Mouse (Mus musculus) left cerebral cortex, adult 18-20 months (tissue): ENCODE results near the gene Sord. TPM values are rescaled to one million over a fixed set of nuclear protein-coding genes. Genes with fewer than 3 reads are reported as not detected.
A peak's percentile ranks its signal among the peaks of the same experiment; 100 is the strongest.

Source experiments
- DNase-seq, 2 experiments: peaks; one replicate each; pipeline ENCODE4 v3.0.0; 2021 to 2022; ENCODE audit warnings: low spot score in 2 of 2, mixed read lengths in 1 of 2
- total RNA-seq, 2 experiments: library from RNA; stranded (reverse); gene quantifications; 2 replicates each; pipeline ENCODE4 v1.2.3; 2021

Sord gene
- total RNA-seq, 2 experiments from 2014 or later: 19.4 to 20.4 TPM

DNA sequence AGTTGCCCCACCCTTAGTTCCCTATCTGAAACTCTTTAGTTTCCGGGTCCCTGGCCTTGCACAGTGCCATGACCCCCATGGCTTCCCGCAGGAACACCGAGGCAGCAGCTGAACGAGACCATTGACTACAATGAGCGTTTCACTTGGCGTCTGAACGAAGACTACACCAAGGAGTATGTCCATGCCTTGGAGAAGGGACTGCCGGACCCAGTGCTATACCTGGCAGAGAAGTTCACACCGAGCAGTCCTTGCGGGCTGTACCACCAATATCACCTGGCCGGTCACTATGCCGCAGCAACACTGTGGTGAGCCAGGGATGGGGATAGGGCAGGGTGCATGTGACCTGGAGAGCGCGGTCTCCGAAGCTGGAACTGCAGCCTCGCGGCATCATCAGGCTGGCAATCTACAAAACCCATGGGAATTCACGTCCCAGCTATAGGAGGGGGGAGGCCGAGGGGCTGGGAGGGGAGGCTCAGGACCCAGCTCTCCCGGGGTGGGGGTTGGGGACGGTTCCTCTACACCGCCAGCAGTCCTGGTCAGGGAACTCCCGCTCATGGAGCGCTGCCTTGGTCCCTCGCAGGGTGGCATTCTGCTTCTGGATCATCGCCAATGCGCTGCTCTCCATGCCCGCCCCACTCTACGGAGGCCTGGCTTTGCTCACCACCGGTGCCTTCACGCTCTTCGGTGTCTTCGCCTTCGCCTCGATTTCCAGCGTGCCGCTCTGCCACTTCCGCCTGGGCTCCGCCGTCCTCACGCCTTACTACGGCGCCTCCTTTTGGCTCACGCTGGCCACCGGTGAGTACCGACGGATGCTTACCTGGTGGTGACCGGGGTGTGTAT, 66.8 kb downstream of the Sord start:
- peak in 1 of 2 experiments; percentile 19 for DNase-seq

DNA sequence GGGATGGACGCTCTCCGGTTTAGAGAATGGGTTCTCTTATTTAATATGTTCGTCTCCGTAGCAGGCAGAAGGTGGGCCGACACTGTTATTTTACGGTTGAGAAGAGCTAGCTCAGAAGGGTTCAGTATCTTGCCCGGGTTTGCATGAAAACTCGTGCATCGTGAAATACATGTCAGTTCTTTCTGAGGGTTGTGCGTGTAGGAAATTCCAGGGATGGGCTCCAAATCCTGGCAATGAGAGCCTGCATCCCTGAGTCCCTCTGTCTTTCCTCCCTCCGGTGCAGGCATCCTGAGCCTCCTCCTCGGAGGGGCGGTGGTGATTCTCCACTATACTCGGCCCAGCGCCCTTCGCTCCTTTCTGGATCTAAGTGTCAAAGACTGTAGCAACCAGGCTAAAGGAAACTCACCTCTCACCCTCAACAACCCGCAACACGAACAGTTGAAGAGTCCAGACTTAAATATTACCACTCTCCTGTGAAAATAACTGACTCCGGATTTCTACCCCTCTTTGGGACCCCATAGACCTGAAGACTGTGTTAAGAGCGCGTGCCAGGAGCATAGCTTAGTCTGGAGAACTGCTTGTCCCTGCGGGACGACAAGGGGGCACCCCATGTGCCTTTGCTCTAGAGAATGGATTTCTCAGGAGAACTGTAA, 67.5 kb downstream of the Sord start:
- DNase-seq: no peak

DNA sequence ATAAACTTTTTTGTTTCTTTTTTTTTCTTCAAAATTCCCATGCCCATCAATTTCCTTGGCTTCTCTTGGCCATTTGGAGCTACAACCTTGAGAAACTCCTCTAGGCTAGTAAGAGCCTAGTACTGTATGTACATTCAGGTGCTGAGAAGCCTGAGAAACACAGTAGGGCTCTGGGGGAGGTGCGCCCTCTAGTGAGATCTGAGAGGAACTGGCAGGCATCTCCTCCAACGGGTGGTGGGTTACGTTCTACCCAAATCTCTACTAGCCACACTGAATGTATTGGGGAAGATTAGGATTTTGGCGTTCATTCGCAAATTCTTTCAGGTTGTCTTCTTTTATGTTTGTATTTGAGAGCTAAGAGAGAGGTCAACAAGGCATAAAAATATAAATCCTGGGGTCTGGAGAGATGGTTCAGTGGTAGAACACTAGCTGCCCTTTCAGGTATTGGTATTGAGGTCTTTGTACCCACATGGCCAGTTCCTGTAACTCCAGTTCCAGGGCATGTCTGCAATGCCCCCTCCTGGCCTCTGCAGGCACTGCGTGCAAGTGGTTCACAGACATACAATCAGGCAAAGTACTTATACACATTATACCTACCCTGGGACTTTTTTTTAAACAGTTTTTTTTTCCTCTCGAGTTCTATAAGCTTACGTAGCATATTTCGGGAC, 68.2 kb downstream of the Sord start:
- DNase-seq: peak; percentile 64 to 69

DNA sequence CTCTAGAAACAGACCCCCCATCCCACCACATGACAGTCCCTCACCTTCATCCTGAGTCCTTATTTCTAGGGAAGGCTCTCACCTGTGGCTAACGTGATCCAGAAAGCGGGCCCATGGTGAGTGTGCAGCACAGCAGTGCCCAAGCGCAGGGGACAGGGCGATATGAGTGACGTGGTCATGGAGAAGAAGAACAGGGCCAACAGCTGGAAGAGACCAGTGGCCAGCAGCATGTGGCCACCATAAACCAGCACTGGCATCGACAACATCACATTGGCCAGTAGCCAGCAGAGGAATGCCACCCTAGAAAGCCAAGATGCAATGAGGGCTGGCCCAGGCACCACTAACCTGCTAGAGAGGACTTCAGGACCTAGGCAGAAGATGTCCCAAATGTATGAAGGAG, 70.0 kb downstream of the Sord start:
- DNase-seq: no peak

DNA sequence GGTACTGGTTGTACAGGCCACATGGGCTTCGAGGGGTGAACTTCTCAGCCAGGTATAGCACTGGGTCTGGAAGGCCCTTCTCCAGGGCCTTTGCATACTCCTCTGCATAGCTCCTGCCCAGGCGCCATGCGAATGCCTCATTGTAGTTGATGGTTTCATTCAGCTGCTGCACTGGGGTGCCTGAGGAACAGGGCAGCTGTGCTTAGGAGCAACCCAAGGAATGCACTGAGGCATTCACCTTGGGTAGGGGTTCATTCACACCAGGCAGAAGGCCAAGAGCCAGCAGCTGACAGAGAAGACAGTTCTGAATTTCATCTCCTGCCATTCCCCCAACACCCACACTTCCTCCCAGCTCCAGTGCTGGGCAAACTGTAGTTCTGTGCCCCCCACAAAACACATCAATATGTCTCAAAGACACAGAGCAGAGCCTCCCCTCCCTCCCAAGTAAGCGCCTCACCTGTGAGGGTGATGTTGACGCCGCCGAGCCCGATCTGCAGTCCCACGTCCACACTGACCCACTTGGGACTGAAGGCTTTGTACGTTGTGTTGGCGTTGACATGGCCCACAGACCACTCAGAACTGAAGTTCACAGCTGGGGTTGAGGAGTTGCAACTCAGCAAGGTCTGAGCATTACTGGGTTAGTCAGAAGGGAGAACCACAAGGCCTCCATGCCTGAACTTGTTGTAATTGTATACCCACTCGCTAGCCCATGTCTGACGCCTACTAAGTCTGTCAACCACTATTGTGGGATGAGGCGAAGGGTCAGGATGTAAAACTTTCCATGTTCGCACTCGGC, 70.7 kb downstream of the Sord start:
- DNase-seq: no peak

DNA sequence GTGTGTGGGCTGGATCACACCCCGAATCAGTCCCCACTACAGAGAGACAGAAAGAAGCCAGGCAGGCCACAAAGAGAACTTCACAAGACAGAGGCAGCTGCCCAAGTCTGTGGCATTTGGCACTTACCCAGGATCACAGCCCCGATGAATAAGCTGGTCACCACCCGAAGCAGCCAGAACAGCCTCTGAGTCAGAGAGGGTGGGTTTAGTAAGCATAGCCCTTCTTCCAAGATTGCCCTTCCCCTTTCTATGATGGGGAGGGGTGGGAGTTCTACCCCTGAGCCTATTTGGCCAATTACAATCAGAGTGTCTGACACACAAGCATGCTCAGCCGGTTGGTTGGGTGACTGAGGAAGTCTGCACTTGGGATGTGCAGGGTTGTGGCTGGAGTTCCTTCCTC, 71.6 kb downstream of the Sord start:
- no peak for DNase-seq

DNA sequence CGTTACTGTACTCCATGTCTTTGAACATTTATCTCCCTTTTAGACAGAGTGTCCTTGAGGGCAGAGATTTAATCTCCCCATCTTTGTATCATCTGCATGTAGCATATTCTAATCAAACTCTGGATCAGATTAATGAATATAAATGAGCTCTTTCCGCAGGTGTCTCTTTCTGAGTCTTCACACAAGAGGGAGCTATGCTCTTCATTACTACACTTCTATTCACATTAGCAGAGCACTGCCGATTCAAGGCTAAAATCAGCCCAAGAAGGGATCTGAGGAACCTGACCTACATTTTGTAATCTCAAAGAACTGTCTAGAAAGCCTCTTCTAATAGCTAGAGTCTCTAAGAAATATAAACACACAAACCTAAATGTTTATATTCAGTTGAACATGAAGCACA, 75.1 kb downstream of the Sord start:
- no peak for DNase-seq

DNA sequence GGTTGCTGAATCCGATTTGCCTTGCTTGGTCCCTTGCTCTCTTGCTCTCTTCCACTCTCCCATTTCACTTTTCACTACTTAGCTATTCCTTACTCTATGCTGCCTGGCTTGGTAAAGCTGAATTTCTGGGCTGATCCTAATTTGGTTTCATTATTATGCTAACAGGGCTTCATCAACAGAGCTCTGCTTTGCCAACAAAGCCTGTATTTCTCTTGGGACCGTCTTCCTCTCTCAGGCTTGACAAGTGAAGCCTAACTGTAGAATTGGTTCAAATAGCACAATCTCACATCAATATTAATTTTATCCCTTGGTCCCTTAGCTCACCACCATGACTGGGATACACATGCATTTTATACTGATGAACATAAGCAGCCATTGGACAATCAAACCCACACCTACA, 77.0 kb downstream of the Sord start:
- no peak for DNase-seq

DNA sequence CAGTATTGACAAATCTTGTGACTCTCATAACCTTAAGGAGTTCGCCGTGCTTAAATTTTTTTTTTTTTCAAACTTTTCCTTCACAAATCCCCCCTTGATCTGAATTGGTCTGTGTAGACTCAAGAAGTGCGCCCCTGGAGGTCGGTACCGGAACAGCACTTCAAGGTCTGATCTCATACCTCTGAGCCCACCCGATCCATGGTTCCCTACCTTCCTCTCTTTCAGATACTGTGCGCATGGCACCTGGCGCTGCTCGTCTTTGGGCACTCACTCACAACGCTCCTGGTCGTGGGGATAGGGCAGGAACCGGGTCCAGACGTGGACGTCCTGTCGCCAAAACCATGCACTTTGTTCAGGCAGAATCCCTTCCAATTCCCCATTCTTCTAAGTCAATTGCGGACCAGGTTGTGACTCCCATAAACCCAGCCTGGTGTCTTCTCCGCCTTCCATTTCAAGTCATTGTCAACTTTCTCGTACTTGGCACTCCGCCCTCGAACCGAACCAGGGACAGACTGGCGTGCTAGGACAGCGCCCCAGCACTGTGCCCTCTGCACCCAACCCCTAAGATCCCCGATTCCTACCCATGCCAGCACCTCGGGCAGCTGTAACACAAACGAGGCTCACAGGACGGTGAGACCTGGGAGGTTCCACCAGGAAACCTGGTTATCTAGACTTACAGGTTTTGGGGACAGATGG, 78.3 kb downstream of the Sord start:
- peak; percentile 45 to 67 for DNase-seq

DNA sequence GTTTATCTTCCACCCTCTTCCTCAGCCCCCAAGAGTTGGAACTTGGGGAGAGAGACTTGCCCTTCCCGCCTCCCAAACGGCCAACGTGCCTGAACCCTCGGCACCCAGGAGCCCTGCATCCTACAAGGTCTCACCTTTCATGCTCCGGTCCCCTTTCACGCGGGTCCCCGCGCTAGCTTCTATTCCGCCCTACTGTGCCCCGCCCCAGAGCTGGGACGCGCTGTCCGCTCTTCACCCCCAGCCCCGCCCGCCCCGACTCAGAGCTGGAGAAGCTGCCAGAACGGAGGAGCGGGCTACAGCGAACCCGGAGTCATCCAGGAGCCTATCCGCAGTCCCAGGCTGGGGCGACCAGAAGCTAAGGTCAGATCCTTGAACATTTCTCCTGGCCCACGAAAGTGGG, 79.0 kb downstream of the Sord start, which contains the start of gene Duoxa1:
Gene Duoxa1, minus strand, starts transcription at position 195 of the 400 bp plus-strand sequence.
- DNase-seq: no peak

Other genes starting within 250 kb of the Sord start
- gene Eif3j1, start 206.2 kb upstream of the Sord start, total RNA-seq: 10 to 100 TPM; 17.2 to 17.9 TPM
- 10 to 100 TPM; 15.9 to 16.1 TPM for gene Spg11, start 116.4 kb upstream of the Sord start, total RNA-seq
- 100 to 1,000 TPM; 121 to 139 TPM for gene B2m, start 87.1 kb upstream of the Sord start, total RNA-seq
- gene Trim69, start 74.0 kb upstream of the Sord start, total RNA-seq: not detected
- under 1 TPM in 1 of 2 experiments, not detected in 1; 0.14 TPM for gene Patl2, start 48.6 kb upstream of the Sord start, total RNA-seq
- gene Terb2, start 48.5 kb upstream of the Sord start, total RNA-seq: not detected
- gene Duox2, start 63.7 kb downstream of the Sord start, total RNA-seq: not detected
- not detected for gene Duoxa2, start 64.2 kb downstream of the Sord start, total RNA-seq
- gene Duoxa1, start 79.0 kb downstream of the Sord start, total RNA-seq: under 1 TPM in 1 of 2 experiments, not detected in 1; 0.23 TPM
- not detected for gene Duox1, start 80.9 kb downstream of the Sord start, total RNA-seq
- 10 to 100 TPM; 70.5 to 76.1 TPM for gene Shf, start 134.4 kb downstream of the Sord start, total RNA-seq
- gene Slc28a2, start 191.7 kb downstream of the Sord start, total RNA-seq: under 1 TPM; 0.26 to 0.30 TPM